Mouse (Mus musculus) embryonic facial prominence, embryonic 11.5 days (tissue): Measurements from ENCODE around the gene Akap13. TPM values are rescaled to one million over a fixed set of nuclear protein-coding genes. Genes with fewer than 3 reads are reported as not detected.
A peak's percentile ranks its signal among the peaks of the same experiment; 100 is the strongest.

Source experiments
- ATAC-seq: fragments of 200-750 bp; cut with Nextera tagmentation; replicated peaks from 2 replicates; pipeline ENCODE4 v1.8.0; 2017; ENCODE audit warnings: low read depth; ENCODE audit not compliant: insufficient number of reproducible peaks, low FRiP score, low TSS enrichment
- DNase-seq: peaks from one replicate; pipeline ENCODE4 v3.0.0-alpha.2; 2015; ENCODE audit warnings: low spot score
- H3K27ac ChIP-seq: fragments of 300-500 bp; sonication (generic); replicated peaks from 2 replicates; pipeline ENCODE4 v1.5.1; 2014; ENCODE audit warnings: mild to moderate bottlenecking, low read depth, low read length, control low read depth
- H3K27me3 ChIP-seq: fragments of 300-500 bp; sonication (generic); 2 replicates; pipeline ENCODE4 v1.6.1; 2014; ENCODE audit warnings: mild to moderate bottlenecking, low read length, moderate library complexity, mixed read lengths; ENCODE audit not compliant: control insufficient read depth, insufficient read depth
- H3K36me3 ChIP-seq: fragments of 300-500 bp; sonication (generic); replicated peaks from 2 replicates; pipeline ENCODE4 v1.6.1; 2014; ENCODE audit warnings: low read depth, mild to moderate bottlenecking, low read length, moderate library complexity, mixed read lengths; ENCODE audit not compliant: control insufficient read depth, insufficient read depth
- H3K4me1 ChIP-seq: fragments of 300-500 bp; sonication (generic); 2 replicates; pipeline ENCODE4 v1.6.1; 2014; ENCODE audit warnings: low read length, mixed read lengths; ENCODE audit not compliant: control insufficient read depth, insufficient read depth
- H3K4me2 ChIP-seq: fragments of 300-500 bp; sonication (generic); 2 replicates; pipeline ENCODE4 v1.6.1; 2014; ENCODE audit warnings: low read depth, mild to moderate bottlenecking, control low read depth, low read length, moderate library complexity
- H3K4me3 ChIP-seq: fragments of 300-500 bp; sonication (generic); 2 replicates; pipeline ENCODE4 v1.5.1; 2014; ENCODE audit warnings: low read depth, low read length, control low read depth
- H3K9ac ChIP-seq: fragments of 300-500 bp; sonication (generic); replicated peaks from 2 replicates; pipeline ENCODE4 v1.6.1; 2014; ENCODE audit warnings: mild to moderate bottlenecking, control low read depth, low read length
- H3K9me3 ChIP-seq: fragments of 300-500 bp; sonication (generic); replicated peaks from 2 replicates; pipeline ENCODE4 v1.6.1; 2016; ENCODE audit warnings: mild to moderate bottlenecking, low read length, inconsistent platforms, mixed read lengths; ENCODE audit not compliant: control insufficient read depth
- WGBS: fragments of 180-500 bp; shearing (Covaris S2); extraction: QIAGEN DNeasy Blood & Tissue Kit; methylation state at CpG from one replicate; pipeline ENCODE4 v1.1.7; 2014; 5-methylcytosine and 5-hydroxymethylcytosine counted together
- polyA plus RNA-seq: library from polyadenylated mRNA; unstranded; fragments of >200 nt; fragmentation: Nextera tagmentation; extraction: Ambion mirVana; gene quantifications from 2 replicates; pipeline ENCODE4 v1.2.1, GENCODE M21; 2014

Akap13 gene
- polyA plus RNA-seq, 1 experiment from 2014 or later, result 37.9 TPM

DNA sequence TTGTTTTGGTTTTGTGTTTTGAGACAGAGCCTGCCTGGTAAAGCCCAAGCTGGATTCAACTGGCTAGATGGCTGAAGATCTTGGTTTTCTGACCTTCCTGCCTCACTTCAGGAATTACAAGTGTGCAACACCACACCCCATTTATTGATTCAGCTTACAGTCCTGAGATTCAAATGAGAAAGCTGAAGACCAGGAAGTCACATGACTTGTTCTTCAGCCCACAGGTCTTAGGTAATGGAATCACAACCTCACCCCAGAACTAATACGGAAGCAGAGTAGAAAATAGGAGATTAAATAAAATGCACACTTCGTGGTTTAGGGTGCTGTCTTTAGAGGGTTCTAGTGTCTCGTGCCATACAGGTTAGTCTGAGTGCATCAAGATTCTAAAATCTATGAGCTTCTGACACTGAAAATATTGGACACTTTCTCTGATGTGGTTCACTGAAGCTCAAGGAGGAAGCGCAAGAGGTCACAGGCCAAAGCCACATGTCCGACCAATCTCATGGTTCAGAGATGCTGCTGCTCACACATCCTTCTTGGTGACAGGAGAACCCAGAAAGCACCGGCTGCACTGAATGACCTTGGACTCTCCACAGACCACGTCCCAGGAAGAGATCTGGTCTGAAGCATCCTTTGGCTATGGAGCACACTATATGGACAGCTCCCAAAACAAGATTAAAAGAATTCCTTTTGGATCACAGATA, 39.3 kb upstream of the Akap13 start:
- 74% methylated on average over 7 of the region's 7 CpGs for WGBS
- Histone ChIP-seq H3K9ac (no peak overlapping the region), H3K4me1 (no peaks in the 10 kb centered on the region), H3K9me3 (no peaks in the 10 kb centered on the region), H3K36me3 (no peaks in the 10 kb centered on the region), H3K27me3 (no peaks in the 10 kb centered on the region), H3K4me2 (no peak overlapping the region), H3K27ac (no peak overlapping the region), H3K4me3 (no peak overlapping the region)
- DNase-seq (no peak), ATAC-seq (no peak; the same call in 1 of the 2 replicates)

DNA sequence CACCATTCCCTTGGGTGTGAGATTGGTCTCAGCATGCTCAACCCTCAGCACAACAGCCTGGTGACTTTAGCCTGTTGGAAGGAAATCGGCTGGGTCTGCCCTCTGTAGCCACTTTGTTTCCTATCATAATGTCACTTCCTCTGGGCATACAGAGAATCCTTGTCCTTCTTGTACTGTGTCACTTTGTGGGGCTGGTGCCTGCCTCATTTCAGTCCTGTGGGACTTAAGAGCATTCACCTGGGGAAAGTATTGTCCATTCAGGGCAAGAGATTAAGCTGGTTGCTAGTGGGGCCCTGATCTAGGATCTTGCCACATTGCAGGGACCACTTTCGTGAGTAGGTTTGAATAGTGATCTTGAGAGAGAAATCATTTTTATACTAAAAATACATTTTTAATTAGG, 34.4 kb upstream of the Akap13 start:
- DNase-seq, result no peak
- WGBS, result 69% methylated on average over 2 of the region's 2 CpGs

DNA sequence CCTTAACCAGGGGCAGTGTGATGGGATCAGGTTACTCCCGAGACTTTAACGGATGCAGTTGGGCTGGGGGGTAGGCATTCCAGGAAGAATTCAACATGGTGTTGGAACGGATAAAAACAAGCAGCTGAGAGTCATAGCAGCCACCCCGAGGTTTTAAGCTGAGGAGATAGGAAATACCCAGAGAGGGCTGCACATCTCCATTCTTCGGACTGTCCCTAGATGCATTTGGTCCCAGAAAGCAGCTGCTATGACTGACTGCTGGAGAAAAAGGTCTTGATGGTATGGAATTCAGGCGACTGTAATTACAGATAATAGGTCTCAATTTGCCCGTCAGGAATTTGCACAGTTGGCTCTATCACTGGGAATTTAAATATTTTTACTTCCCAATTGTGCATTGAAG, 31.2 kb upstream of the Akap13 start:
- ATAC-seq (no peak), DNase-seq (peak; percentile 35)
- Histone ChIP-seq H3K9ac (no peak overlapping the region), H3K4me1 (no peaks in the 10 kb centered on the region), H3K4me2 (no peak overlapping the region), H3K27ac (no peak overlapping the region), H3K9me3 (no peaks in the 10 kb centered on the region), H3K27me3 (no peaks in the 10 kb centered on the region), H3K4me3 (no peak overlapping the region), H3K36me3 (no peaks in the 10 kb centered on the region)
- 24% methylated on average over 7 of the region's 7 CpGs for whole genome bisulfite sequencing

More for the DNA sequence above, 34.4 kb upstream of the Akap13 start:
- Histone ChIP-seq H3K4me3 (no peak overlapping the region), H3K9ac (no peak overlapping the region), H3K36me3 (no peaks in the 10 kb centered on the region), H3K27ac (no peak overlapping the region), H3K4me2 (no peak overlapping the region), H3K27me3 (no peaks in the 10 kb centered on the region), H3K9me3 (no peaks in the 10 kb centered on the region), H3K4me1 (no peaks in the 10 kb centered on the region)
- no peak for ATAC-seq

- ATAC-seq (no peak), DNase-seq (no peak)
- H3K4me3 ChIP-seq, result no peak overlapping the region
- 75% methylated on average over 4 of the region's 4 CpGs for WGBS
- H3K9me3 ChIP-seq, result no peaks in the 10 kb centered on the region
- H3K4me2 ChIP-seq, result no peak overlapping the region
- no peaks in the 10 kb centered on the region for H3K27me3 ChIP-seq
- no peaks in the 10 kb centered on the region for H3K4me1 ChIP-seq
- no peak overlapping the region for H3K9ac ChIP-seq
- H3K36me3 ChIP-seq, result no peaks in the 10 kb centered on the region
- no peak overlapping the region for H3K27ac ChIP-seq
Measured at GRCm38 (mm10) chr7:75427322-75427721, 28.0 kb upstream of the Akap13 start.

- Histone ChIP-seq H3K4me1 (no peaks in the 10 kb centered on the region), H3K9ac (no peak overlapping the region), H3K27me3 (no peaks in the 10 kb centered on the region), H3K27ac (no peak overlapping the region), H3K4me2 (no peak overlapping the region), H3K36me3 (no peaks in the 10 kb centered on the region), H3K9me3 (no peaks in the 10 kb centered on the region), H3K4me3 (no peak overlapping the region)
- ATAC-seq (no peak), DNase-seq (no peak)
- 90% methylated on average over 4 of the region's 4 CpGs for WGBS
Measured at GRCm38 (mm10) chr7:75428913-75429312, 26.4 kb upstream of the Akap13 start.

DNA sequence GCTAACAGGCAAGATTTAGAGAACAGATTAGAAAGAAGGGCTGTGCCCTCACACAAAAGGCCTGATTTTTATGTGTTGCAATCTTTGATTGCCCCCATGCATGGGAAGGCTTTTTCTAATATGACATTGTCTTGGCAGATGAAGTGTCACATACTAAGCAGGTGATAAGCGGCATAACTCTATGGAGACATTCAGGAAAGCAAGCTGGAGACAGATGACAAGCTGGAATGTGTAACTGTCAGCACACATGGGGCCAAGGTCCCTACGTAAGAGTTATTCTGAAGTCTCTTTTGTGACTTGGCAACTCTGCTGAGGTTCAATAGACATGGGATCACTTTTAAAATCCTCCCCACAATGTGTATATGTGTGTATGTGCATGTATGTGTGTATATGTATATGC, 24.8 kb upstream of the Akap13 start:
- ATAC-seq (no peak), DNase-seq (no peak)
- Histone ChIP-seq H3K9ac (no peak overlapping the region), H3K4me1 (no peaks in the 10 kb centered on the region), H3K9me3 (no peaks in the 10 kb centered on the region), H3K27ac (no peak overlapping the region), H3K4me2 (no peak overlapping the region), H3K27me3 (no peaks in the 10 kb centered on the region), H3K36me3 (no peaks in the 10 kb centered on the region), H3K4me3 (no peak overlapping the region)
- 60% methylated on average over 2 of the region's 2 CpGs for WGBS

GRCm38 (mm10) chr7:75431043-75431442, 24.3 kb upstream of the Akap13 start:
- no peaks in the 10 kb centered on the region for H3K4me1 ChIP-seq
- no peak for DNase-seq
- 21% methylated on average over 7 of the region's 7 CpGs for WGBS

DNA sequence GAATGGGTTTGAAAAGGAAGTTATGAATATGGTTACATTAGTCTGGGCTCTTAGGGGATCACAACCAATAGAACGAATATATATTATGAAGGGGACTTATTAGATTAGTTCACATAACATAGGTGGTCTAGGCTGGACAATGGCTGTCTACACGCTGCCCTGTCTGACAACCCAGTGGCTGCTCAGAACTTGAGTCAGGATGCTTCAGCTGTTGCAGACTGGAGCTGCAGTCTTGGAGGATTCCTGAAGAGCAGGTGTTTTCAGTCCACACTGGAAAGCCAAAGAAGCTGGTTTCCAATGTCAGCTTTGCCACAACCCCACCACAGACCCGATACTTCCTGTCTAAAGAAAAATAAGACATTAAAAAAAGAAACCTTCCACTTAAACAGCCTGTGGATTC, 23.3 kb upstream of the Akap13 start:
- no peak overlapping the region for H3K9ac ChIP-seq
- no peak overlapping the region for H3K4me3 ChIP-seq
- 58% methylated on average over 3 of the region's 3 CpGs for WGBS
- H3K27me3 ChIP-seq, result no peaks in the 10 kb centered on the region
- H3K9me3 ChIP-seq, result no peaks in the 10 kb centered on the region
- DNase-seq (no peak), ATAC-seq (no peak)
- H3K4me2 ChIP-seq, result no peak overlapping the region
- no peaks in the 10 kb centered on the region for H3K36me3 ChIP-seq
- H3K4me1 ChIP-seq, result no peaks in the 10 kb centered on the region
- no peak overlapping the region for H3K27ac ChIP-seq

More at GRCm38 (mm10) chr7:75431043-75431442, 24.3 kb upstream of the Akap13 start:
- H3K4me2 ChIP-seq, result no peak overlapping the region
- no peaks in the 10 kb centered on the region for H3K9me3 ChIP-seq
- H3K27me3 ChIP-seq, result no peaks in the 10 kb centered on the region
- H3K9ac ChIP-seq, result no peak overlapping the region
- no peak for ATAC-seq
- H3K36me3 ChIP-seq, result no peaks in the 10 kb centered on the region
- no peak overlapping the region for H3K27ac ChIP-seq
- no peak overlapping the region for H3K4me3 ChIP-seq
